Mouse (Mus musculus): ENCODE data around the gene Safb2. TPM values are rescaled to one million over a fixed set of nuclear protein-coding genes. Genes with fewer than 3 reads are reported as not detected.

The Safb2 gene
- polyA plus RNA-seq, 1 experiment from 2014 or later: 43.5 TPM

- no peak for ATAC-seq (ENCODE audit: insufficient number of reproducible peaks, insufficient read depth, low FRiP score, low read depth)
- H3K27me3 ChIP-seq (ENCODE audit: control insufficient read depth, insufficient read depth, low read length): no peaks in the 10 kb centered on the region
- H3K9ac ChIP-seq (ENCODE audit: low read length): no peak overlapping the region
- H3K36me3 ChIP-seq (ENCODE audit: control insufficient read depth, insufficient read depth, low read length): peaks cover 78% of the 10 kb centered on the region
- no peak overlapping the region for H3K4me2 ChIP-seq (ENCODE audit: low read length)
- no peaks in the 10 kb centered on the region for H3K9me3 ChIP-seq (ENCODE audit: control insufficient read depth, low read length)
- no peak overlapping the region for H3K4me3 ChIP-seq (ENCODE audit: control insufficient read depth in 1 of 2, insufficient read depth in 1 of 2, low read depth in 1 of 2, low read length in 2 of 2)
- peaks cover 6 to 21% of the 10 kb centered on the region in 2 experiments for H3K4me1 ChIP-seq (ENCODE audit: control insufficient read depth in 2 of 2, insufficient read depth in 2 of 2, low read length in 2 of 2)
- H3K27ac ChIP-seq (replicated peaks in 1 of 2; ENCODE audit: control insufficient read depth in 1 of 2, insufficient read depth in 1 of 2, low read depth in 2 of 2, low read length in 2 of 2): no peak overlapping the region
- WGBS: 94% methylated on average over 4 of the region's 4 CpGs
Observed at GRCm38 (mm10) chr17:56588921-56589320, 4.5 kb upstream of the Safb2 start.

GRCm38 (mm10) chr17:56587773-56588172 lies 3.4 kb upstream of the Safb2 start:
- ATAC-seq (ENCODE audit: insufficient number of reproducible peaks, insufficient read depth, low FRiP score, low read depth): no peak
- H3K27ac ChIP-seq (replicated peaks in 1 of 2; ENCODE audit: control insufficient read depth in 1 of 2, insufficient read depth in 1 of 2, low read depth in 2 of 2, low read length in 2 of 2): no peak overlapping the region
- H3K9ac ChIP-seq (ENCODE audit: low read length): peak overlapping the region; percentile 1; the same call in 1 of the 2 replicates
- no peaks in the 10 kb centered on the region for H3K9me3 ChIP-seq (ENCODE audit: control insufficient read depth, low read length)
- H3K4me3 ChIP-seq (ENCODE audit: control insufficient read depth in 1 of 2, insufficient read depth in 1 of 2, low read depth in 1 of 2, low read length in 2 of 2): no peak overlapping the region
- H3K4me2 ChIP-seq (ENCODE audit: low read length): no peak overlapping the region
- H3K4me1 ChIP-seq (ENCODE audit: control insufficient read depth in 2 of 2, insufficient read depth in 2 of 2, low read length in 2 of 2): peaks cover 11 to 29% of the 10 kb centered on the region in 2 experiments
- H3K27me3 ChIP-seq (ENCODE audit: control insufficient read depth, insufficient read depth, low read length): no peaks in the 10 kb centered on the region
- peaks cover 69% of the 10 kb centered on the region for H3K36me3 ChIP-seq (ENCODE audit: control insufficient read depth, insufficient read depth, low read length)
- WGBS: 33% methylated on average over 1 of the region's 1 CpGs

- no peak for ATAC-seq (ENCODE audit: insufficient number of reproducible peaks, insufficient read depth, low FRiP score, low read depth)
- Histone ChIP-seq H3K27ac (replicated peaks in 1 of 2; ENCODE audit: control insufficient read depth in 1 of 2, insufficient read depth in 1 of 2, low read depth in 2 of 2, low read length in 2 of 2) (peak overlapping the region; percentile 83 to 94), H3K9me3 (ENCODE audit: control insufficient read depth, low read length) (no peaks in the 10 kb centered on the region), H3K36me3 (ENCODE audit: control insufficient read depth, insufficient read depth, low read length) (peaks cover 69% of the 10 kb centered on the region), H3K9ac (ENCODE audit: low read length) (peak overlapping the region; percentile 95), H3K4me2 (ENCODE audit: low read length) (peak overlapping the region; percentile 81), H3K4me3 (ENCODE audit: control insufficient read depth in 1 of 2, insufficient read depth in 1 of 2, low read depth in 1 of 2, low read length in 2 of 2) (peak overlapping the region; percentile 80 to 95), H3K4me1 (ENCODE audit: control insufficient read depth in 2 of 2, insufficient read depth in 2 of 2, low read length in 2 of 2) (peaks cover 11 to 39% of the 10 kb centered on the region in 2 experiments), H3K27me3 (ENCODE audit: control insufficient read depth, insufficient read depth, low read length) (no peaks in the 10 kb centered on the region)
- under 1% methylated on average over 61 of the region's 61 CpGs for WGBS
Observed at GRCm38 (mm10) chr17:56585171-56585821, 911 bp upstream of the Safb2 start.

GRCm38 (mm10) chr17:56583611-56584256 lies 651 bp downstream of the Safb2 start:
- Histone ChIP-seq H3K9ac (ENCODE audit: low read length) (peak overlapping the region; percentile 94), H3K4me3 (ENCODE audit: control insufficient read depth in 1 of 2, insufficient read depth in 1 of 2, low read depth in 1 of 2, low read length in 2 of 2) (peak overlapping the region; percentile 64 to 95), H3K4me2 (ENCODE audit: low read length) (peak overlapping the region; percentile 84), H3K27me3 (ENCODE audit: control insufficient read depth, insufficient read depth, low read length) (no peaks in the 10 kb centered on the region), H3K9me3 (ENCODE audit: control insufficient read depth, low read length) (no peaks in the 10 kb centered on the region), H3K4me1 (ENCODE audit: control insufficient read depth in 2 of 2, insufficient read depth in 2 of 2, low read length in 2 of 2) (peaks cover 11 to 39% of the 10 kb centered on the region in 2 experiments), H3K36me3 (ENCODE audit: control insufficient read depth, insufficient read depth, low read length) (peaks cover 69% of the 10 kb centered on the region), H3K27ac (replicated peaks in 1 of 2; ENCODE audit: control insufficient read depth in 1 of 2, insufficient read depth in 1 of 2, low read depth in 2 of 2, low read length in 2 of 2) (peak overlapping the region; percentile 76 to 96)
- no peak for ATAC-seq (ENCODE audit: insufficient number of reproducible peaks, insufficient read depth, low FRiP score, low read depth)
- WGBS: under 1% methylated on average over 32 of the region's 33 CpGs

- Histone ChIP-seq H3K9ac (ENCODE audit: low read length) (peak overlapping the region; percentile 94), H3K27me3 (ENCODE audit: control insufficient read depth, insufficient read depth, low read length) (no peaks in the 10 kb centered on the region), H3K4me3 (ENCODE audit: control insufficient read depth in 1 of 2, insufficient read depth in 1 of 2, low read depth in 1 of 2, low read length in 2 of 2) (peak overlapping the region; percentile 64 to 95), H3K27ac (replicated peaks in 1 of 2; ENCODE audit: control insufficient read depth in 1 of 2, insufficient read depth in 1 of 2, low read depth in 2 of 2, low read length in 2 of 2) (peak overlapping the region in 1 of 2 experiments; percentile 96; a peak in 1 of 4 replicates), H3K4me2 (ENCODE audit: low read length) (peak overlapping the region; percentile 84), H3K4me1 (ENCODE audit: control insufficient read depth in 2 of 2, insufficient read depth in 2 of 2, low read length in 2 of 2) (peaks cover 11 to 39% of the 10 kb centered on the region in 2 experiments), H3K9me3 (ENCODE audit: control insufficient read depth, low read length) (no peaks in the 10 kb centered on the region), H3K36me3 (ENCODE audit: control insufficient read depth, insufficient read depth, low read length) (peaks cover 69% of the 10 kb centered on the region)
- no peak for ATAC-seq (ENCODE audit: insufficient number of reproducible peaks, insufficient read depth, low FRiP score, low read depth)
- 85% methylated on average over 1 of the region's 1 CpGs for WGBS
Observed at GRCm38 (mm10) chr17:56583071-56583470, 1.3 kb downstream of the Safb2 start.

GRCm38 (mm10) chr17:56572939-56573338 lies 11.4 kb downstream of the Safb2 start:
- H3K4me3 ChIP-seq (ENCODE audit: control insufficient read depth in 1 of 2, insufficient read depth in 1 of 2, low read depth in 1 of 2, low read length in 2 of 2): no peak overlapping the region
- no peak for ATAC-seq (ENCODE audit: insufficient number of reproducible peaks, insufficient read depth, low FRiP score, low read depth)
- 94% methylated on average over 3 of the region's 3 CpGs for WGBS
- H3K27me3 ChIP-seq (ENCODE audit: control insufficient read depth, insufficient read depth, low read length): no peaks in the 10 kb centered on the region
- H3K4me2 ChIP-seq (ENCODE audit: low read length): no peak overlapping the region
- no peak overlapping the region for H3K27ac ChIP-seq (replicated peaks in 1 of 2; ENCODE audit: control insufficient read depth in 1 of 2, insufficient read depth in 1 of 2, low read depth in 2 of 2, low read length in 2 of 2)
- no peaks in the 10 kb centered on the region for H3K4me1 ChIP-seq (ENCODE audit: control insufficient read depth in 2 of 2, insufficient read depth in 2 of 2, low read length in 2 of 2)
- no peaks in the 10 kb centered on the region for H3K9me3 ChIP-seq (ENCODE audit: control insufficient read depth, low read length)
- peaks cover 95% of the 10 kb centered on the region for H3K36me3 ChIP-seq (ENCODE audit: control insufficient read depth, insufficient read depth, low read length)
- H3K9ac ChIP-seq (ENCODE audit: low read length): no peak overlapping the region

- H3K27me3 ChIP-seq (ENCODE audit: control insufficient read depth, insufficient read depth, low read length): no peaks in the 10 kb centered on the region
- WGBS: 40% methylated on average over 1 of the region's 1 CpGs
- H3K27ac ChIP-seq (replicated peaks in 1 of 2; ENCODE audit: control insufficient read depth in 1 of 2, insufficient read depth in 1 of 2, low read depth in 2 of 2, low read length in 2 of 2): no peak overlapping the region
- no peak overlapping the region for H3K9ac ChIP-seq (ENCODE audit: low read length)
- no peaks in the 10 kb centered on the region for H3K4me1 ChIP-seq (ENCODE audit: control insufficient read depth in 2 of 2, insufficient read depth in 2 of 2, low read length in 2 of 2)
- H3K4me3 ChIP-seq (ENCODE audit: control insufficient read depth in 1 of 2, insufficient read depth in 1 of 2, low read depth in 1 of 2, low read length in 2 of 2): no peak overlapping the region
- no peak for ATAC-seq (ENCODE audit: insufficient number of reproducible peaks, insufficient read depth, low FRiP score, low read depth)
- no peaks in the 10 kb centered on the region for H3K9me3 ChIP-seq (ENCODE audit: control insufficient read depth, low read length)
- H3K4me2 ChIP-seq (ENCODE audit: low read length): no peak overlapping the region
- peaks cover 95% of the 10 kb centered on the region for H3K36me3 ChIP-seq (ENCODE audit: control insufficient read depth, insufficient read depth, low read length)
Observed at GRCm38 (mm10) chr17:56572154-56572553, 12.2 kb downstream of the Safb2 start.
